Mouse (Mus musculus) ES-E14 (cell line): ENCODE data around the gene Vps45.

Experiments used
- HCFC1 ChIP-seq: IDR thresholded peaks from 2 replicates; pipeline ENCODE4 v1.6.1; 2012; ENCODE audit warnings: low read length, inconsistent platforms, borderline replicate concordance; ENCODE audit not compliant: insufficient read depth
- MAFK ChIP-seq: IDR thresholded peaks from 2 replicates; pipeline ENCODE4 v1.6.1; 2014; ENCODE audit warnings: mild to moderate bottlenecking, low read depth, low read length, inconsistent platforms; ENCODE audit not compliant: insufficient read depth
- ZC3H11A ChIP-seq: IDR thresholded peaks from 2 replicates; pipeline ENCODE4 v1.6.1; 2012; ENCODE audit warnings: low read depth, mild to moderate bottlenecking, inconsistent platforms, low read length, borderline replicate concordance

DNA sequence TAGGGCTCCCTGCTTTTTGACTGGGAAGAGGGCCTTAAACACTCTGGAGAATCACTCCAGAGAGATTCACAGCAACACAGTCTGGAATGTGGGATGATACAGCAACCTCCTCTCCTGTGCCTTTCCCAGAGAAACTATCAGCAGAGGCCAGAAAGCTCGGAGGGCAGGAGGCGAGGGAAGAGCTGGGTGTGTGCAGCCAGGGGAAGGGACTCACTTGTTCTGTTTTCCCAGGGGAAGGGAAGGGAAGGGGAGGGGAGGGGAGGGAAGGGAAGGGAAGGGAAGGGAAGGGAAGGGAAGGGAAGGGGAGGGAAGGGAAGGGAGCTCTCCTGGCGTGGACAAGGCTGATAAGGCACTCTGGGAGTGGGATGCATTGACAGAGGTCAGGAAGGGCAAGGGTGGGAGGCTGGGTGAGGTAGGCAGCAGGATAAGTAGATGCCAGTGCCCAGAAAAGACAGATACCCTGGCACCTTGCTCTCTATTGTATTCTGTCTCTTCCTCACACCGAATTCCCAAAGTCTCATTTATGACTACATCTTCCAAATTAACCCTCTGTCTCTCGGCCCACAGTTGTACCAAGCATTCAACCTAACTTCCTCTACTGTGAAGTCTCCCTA lies 65.2 kb downstream of the Vps45 start:
- TF ChIP-seq MAFK, result no peak
- no peak for TF ChIP-seq HCFC1
- TF ChIP-seq ZC3H11A, result no peak
